Mouse (Mus musculus): ENCODE data around the gene Topbp1. TPM values are rescaled to one million over a fixed set of nuclear protein-coding genes. Genes with fewer than 3 reads are reported as not detected.

The Topbp1 gene
- total RNA-seq, 2 experiments from 2014 or later: 6.1 to 6.7 TPM

DNA sequence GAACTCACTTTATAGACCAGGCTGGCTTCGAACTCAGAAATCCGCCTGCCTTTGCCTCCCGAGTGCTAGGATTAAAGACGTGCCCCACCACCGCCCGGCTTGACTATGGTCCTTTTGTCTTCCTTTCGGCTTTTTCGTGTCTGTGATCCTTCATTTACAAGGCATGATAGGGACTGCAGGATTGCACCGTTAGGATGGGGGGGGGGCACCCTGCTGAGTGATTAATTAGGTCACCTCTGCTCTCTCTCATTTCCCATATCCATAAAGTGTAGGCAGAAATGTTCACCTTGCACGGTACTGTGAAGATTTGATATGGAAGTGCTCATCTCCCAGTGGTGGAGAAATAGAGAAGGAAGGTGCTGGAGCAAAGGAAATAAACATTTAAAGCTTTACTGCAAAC, 73.7 kb downstream of the Topbp1 start:
- intact Hi-C loops (cut with DNase I): no loop called here
- no peak overlapping the region for H3K27ac ChIP-seq

DNA sequence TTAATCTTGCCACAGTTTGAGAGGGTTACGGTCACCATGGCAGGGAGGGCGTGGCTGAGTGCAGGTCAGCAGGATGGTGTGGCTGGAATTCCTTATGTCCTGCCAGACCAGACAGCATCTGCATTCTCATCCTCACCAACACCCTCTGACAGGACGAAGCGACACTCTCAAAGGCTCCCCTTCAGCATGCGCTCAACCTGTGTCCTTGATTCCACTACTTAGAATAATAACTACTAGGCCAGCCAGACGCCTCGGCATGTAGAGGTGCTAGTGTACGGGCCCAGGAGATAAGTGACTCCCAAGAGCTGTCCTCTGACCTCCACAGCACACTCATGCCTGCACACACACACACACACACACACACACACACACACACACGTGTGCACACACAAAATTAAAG, 74.2 kb downstream of the Topbp1 start:
- intact Hi-C loops (cut with DNase I): no loop called here
- DNase-seq: no peak
- H3K4me3 ChIP-seq: no peak overlapping the region
- no peak for TF ChIP-seq CTCF (IDR thresholded peaks at IDR 0.05)
- H3K27ac ChIP-seq: no peak overlapping the region

More for the DNA sequence above, 73.7 kb downstream of the Topbp1 start:
- DNase-seq: no peak
- H3K4me3 ChIP-seq: no peak overlapping the region
- TF ChIP-seq CTCF (IDR thresholded peaks at IDR 0.05): no peak

DNA sequence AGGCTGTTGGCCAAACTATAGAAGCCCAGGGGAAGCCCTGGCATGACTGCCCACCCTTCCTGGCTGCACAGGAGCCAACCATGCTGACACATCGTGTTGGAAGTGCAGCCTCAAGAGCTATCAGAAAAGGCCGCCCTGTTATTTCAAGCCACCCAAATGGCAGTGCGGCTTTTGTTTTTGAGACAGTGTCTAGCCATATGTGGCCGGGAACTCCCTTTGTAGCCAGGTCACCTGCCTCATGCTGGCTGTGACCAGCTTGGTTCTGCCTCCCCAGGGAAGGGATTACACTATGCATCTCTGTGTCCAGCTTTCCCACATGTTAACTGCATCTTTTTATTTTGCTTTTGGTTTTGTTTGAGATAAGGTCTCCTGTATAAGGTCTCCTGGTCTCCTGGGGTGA, 75.6 kb downstream of the Topbp1 start:
- no peak overlapping the region for H3K4me3 ChIP-seq
- TF ChIP-seq CTCF (IDR thresholded peaks at IDR 0.05): no peak
- H3K27ac ChIP-seq: no peak overlapping the region
- intact Hi-C loops (cut with DNase I): no loop called here
- no peak for DNase-seq

DNA sequence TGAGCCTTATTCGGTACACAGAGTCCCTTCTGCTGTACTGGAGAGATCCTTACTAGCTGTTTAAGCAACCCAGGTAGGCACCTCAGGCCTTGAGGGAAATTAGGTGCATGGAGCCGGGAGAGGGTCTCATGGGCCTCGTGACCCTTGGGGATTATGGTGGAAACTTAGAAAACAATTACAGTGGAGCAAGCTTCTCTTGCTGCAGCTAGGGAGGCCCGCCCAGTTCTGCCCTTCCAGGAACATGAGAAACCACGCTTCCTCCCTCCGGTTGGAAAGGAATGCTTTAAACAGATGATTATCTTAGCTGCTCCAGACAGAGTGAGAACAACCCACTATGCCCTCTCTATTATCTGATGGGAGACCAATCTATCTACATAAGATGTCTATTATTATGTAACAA, 78.0 kb downstream of the Topbp1 start:
- Histone ChIP-seq H3K4me3 (no peak overlapping the region), H3K27ac (no peak overlapping the region)
- intact Hi-C loops (cut with DNase I): no loop called here
- DNase-seq: no peak
- no peak for TF ChIP-seq CTCF (IDR thresholded peaks at IDR 0.05)

DNA sequence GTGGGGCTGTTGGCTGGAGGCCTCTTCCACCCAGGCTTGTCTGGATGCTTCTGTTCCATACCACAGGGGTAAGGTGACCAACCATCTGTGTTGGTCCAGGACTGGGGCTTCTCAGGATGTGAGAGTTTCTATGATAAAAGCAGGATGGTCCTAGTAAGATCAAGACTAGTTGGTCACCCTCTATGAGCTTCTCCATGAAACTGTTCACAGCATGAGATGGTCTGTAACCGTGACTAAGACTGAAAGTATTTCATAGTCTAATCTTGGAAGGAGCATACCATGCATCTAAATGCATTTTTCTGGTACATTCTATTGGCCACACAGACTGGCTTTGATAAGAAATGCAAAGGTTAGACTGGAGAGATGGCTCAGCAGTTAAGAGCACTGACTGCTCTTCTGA, 78.6 kb downstream of the Topbp1 start:
- Histone ChIP-seq H3K4me3 (no peak overlapping the region), H3K27ac (no peak overlapping the region)
- DNase-seq: no peak
- intact Hi-C loops (cut with DNase I): no loop called here
- TF ChIP-seq CTCF (IDR thresholded peaks at IDR 0.05): no peak

DNA sequence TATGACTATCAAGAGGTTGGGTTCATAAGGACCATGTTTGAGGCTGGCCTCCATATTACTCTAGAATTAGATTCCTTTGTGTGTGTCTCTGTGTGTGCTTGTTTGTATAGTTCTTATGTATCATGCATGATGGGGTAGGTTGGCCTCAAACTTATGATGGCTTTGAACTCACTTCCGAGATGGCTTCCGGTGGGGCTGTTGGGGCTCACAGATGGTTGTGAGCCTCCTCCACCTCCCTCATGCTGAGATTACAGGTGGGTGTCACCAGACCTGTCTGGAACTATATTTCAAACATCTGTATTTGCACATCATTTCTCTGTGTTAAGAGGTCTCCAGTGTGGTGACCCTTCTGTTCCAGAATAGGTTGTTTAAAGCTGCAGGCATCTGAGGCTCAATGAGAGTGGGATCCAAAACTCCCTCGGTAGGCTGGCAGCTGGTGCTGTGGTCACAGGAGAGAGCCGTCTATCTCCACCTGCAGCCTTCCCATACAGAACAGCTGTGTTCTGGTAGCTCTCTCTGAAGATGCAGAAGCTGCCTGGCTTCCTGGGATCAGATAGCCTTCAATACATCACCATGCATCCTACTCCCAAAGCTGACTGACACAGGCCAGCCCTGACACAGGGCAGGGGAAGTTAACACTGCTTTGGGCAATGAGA, 79.3 kb downstream of the Topbp1 start:
- DNase-seq: no peak
- Histone ChIP-seq H3K4me3 (no peak overlapping the region), H3K27ac (no peak overlapping the region)
- no peak for TF ChIP-seq CTCF (IDR thresholded peaks at IDR 0.05)
- intact Hi-C loops (cut with DNase I): no loop called here

DNA sequence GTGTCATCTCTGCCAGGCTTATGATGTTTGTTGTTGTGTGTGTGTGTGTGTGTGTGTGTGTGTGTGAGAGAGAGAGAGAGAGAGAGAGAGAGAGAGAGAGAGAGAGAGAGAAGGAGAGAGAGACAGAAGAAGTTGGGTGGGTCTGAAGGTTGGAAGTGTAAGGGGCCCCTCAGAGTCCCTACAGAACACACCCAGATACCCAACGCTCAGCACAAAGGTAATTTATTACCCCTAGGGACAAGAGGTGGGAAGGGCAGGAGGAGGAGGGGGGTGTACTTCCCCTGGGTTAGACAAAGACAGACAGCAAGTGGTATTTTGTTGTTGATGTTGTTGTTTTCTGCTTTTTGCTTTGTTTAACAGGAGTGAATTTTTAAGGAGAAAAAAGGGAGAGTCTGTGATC, 80.6 kb downstream of the Topbp1 start:
- TF ChIP-seq CTCF (IDR thresholded peaks at IDR 0.05): no peak
- Histone ChIP-seq H3K27ac (no peak overlapping the region), H3K4me3 (no peak overlapping the region)
- intact Hi-C loops (cut with DNase I): no loop called here
- DNase-seq: no peak

DNA sequence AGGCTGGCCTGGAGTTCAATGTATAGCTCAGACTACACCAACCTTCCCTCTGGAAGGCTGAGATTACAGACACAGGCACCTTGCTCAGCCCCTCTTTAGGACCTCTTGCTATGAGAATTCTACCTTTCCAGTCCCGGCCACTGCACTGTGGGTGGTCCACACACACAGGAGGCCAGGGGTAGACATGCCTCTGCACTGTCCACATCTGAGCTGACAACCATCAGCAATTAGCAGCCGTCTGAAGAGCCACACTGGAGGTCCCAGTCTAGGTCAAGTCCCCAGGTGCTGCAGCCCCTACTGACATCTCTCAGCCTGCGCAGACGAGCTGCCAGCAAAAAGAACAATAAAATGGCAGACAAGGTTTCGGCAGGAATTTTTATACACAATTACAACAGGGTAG, 81.6 kb downstream of the Topbp1 start:
- intact Hi-C loops (cut with DNase I): no loop called here
- no peak for DNase-seq
- no peak for TF ChIP-seq CTCF (IDR thresholded peaks at IDR 0.05)
- Histone ChIP-seq H3K4me3 (no peak overlapping the region), H3K27ac (no peak overlapping the region)

DNA sequence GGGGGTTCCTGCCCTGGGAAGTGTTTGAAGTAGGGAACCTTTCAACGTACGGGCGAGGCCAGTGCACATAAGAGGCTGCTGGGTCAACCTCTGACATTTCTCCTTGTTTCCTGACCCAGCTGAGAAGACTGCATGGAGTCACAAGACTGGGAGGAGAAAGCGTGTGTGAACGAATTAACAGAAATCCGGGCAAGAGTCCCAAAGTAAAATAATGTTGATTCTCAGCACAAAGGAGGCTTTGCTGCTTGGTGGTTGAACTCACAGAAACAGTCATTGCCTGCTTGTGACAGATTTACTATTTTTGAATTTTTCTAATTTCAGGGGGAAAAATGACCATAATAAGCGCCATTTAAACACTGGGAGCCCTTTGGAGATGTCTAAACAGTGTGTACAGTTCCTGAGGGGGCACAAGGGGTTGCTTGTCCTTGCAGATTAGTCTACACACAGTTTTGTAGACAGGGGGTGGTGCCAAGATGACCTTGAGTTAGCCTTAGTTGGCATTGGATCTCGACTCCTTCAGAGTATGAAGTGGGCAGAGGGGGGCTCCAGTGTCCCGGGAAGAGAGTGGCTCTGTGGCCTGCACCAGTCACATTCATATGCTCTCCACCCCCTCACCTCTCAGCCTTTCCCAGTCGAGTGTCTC, 82.1 kb downstream of the Topbp1 start:
- TF ChIP-seq CTCF (IDR thresholded peaks at IDR 0.05): no peak
- Histone ChIP-seq H3K27ac (no peak overlapping the region), H3K4me3 (no peak overlapping the region)
- intact Hi-C loops (cut with DNase I): no loop called here
- DNase-seq: no peak

DNA sequence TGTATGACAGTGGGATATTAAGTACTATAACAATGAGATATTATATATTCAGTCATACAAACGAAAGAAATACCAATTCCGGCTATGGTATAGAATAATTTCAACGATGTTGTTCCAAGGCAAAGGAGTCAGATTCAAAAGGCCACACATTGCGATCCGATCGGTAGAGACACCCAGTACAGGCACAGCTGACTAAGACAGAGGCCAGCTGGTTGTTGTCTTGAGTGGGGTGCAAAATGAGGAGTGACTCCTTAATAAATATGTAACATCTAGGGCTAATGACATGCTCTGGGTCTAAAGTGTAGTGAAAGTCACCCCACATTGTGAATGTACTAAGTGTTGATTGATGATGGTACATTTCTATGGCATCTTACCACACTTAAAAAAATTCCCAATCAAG, 84.2 kb downstream of the Topbp1 start:
- intact Hi-C loops (cut with DNase I): no loop called here
- H3K4me3 ChIP-seq: no peak overlapping the region
- H3K27ac ChIP-seq: no peak overlapping the region
- TF ChIP-seq CTCF (IDR thresholded peaks at IDR 0.05): no peak
- no peak for DNase-seq

DNA sequence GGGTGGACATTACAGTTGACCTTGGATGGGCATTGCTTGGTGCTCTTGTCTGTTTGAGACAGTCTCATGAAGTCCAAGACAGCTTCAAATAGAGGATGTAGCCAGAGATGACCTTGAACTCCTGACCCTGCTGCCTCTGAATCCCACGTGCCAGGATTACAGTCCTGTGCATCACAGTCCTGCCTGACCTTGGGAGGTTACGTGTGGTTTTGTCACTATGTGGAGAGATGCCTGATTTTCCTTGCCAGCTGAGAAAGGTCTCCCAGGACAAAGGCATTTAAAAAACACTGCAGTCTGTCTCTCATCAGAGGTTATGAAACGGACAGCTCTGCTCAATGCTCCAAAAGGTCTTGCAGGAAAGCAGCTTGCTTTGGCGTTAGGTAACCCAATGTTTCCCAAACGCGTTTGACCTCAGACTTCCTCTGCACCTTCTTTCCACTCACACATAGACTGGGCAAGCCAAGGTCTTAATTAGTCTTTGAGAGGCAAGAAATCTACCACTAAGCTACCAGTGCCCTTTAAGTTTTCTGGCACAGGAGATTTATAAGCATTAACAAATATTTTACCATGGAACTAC, 86.9 kb downstream of the Topbp1 start:
- TF ChIP-seq CTCF (IDR thresholded peaks at IDR 0.05): no peak
- Histone ChIP-seq H3K4me3 (no peak overlapping the region), H3K27ac (no peak overlapping the region)
- DNase-seq: no peak
- intact Hi-C loops (cut with DNase I): no loop called here

DNA sequence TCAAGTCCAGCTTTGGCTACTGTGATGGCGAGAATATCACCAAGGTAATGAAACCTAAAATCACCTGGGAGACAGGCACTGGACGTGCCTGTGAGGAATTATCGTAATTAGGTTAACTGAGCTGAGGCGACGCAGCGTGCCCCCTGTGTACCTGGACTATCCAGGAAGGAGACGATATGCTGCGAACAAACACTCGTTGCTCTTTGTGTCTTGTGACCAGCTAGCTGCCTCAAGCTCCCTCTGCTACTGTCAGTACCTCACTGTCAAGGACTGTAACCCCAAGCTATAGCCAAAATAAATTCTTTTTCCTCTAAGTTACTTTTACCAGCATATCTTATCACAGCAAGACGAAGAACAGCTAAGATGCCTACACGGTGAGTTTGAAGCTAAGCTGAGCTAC, 88.2 kb downstream of the Topbp1 start:
- DNase-seq: no peak
- Histone ChIP-seq H3K4me3 (no peak overlapping the region), H3K27ac (no peak overlapping the region)
- TF ChIP-seq CTCF (IDR thresholded peaks at IDR 0.05): no peak
- intact Hi-C loops (cut with DNase I): no loop called here

DNA sequence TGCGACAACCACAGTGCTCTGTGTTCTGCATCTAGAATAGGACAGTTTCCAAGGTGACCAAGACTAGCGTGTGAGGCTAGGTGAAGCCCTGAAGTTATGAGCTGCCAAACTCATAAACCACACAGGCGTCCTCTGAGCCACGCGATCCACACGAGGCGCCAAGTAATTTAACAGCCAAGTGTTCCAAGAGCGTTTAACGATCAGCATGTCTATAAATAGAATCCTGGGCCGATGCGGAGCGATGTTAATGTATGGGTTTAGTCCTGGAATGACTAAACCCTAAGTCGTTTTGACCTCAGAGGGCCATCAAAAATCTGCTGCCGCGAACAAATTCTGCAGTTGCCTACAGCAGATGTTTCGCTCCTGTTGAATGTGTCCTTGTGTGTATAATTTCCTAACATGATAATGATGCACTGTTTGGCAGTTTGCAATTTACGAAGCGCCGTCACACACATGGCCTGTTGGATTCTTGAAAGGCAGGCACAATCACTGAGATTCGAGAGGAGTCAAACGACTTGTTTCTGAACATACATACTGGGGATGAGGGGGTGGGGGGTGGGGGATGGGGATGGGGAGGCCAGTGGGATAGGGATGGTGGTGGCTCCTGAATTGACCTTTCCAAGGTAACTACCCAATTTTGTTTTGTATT, 93.6 kb downstream of the Topbp1 start:
- peak overlapping the region; percentile 73 for H3K27ac ChIP-seq
- peak overlapping the region; percentile 31; the same call in 1 of the 2 replicates for H3K4me3 ChIP-seq
- no peak for TF ChIP-seq CTCF (IDR thresholded peaks at IDR 0.05)
- intact Hi-C loops (cut with DNase I): loop anchor here (5.0 kb wide), 1 partner anchor 34 kb away; no protein-coding TSS in a partner anchor
- peak; percentile 76 for DNase-seq

Other genes with a start within 250 kb of the Topbp1 start
- gene Rab6b, start 193.4 kb upstream of the Topbp1 start, total RNA-seq (2021): 1 to 10 TPM; 1.1 to 1.2 TPM
- gene Srprb, start 103.1 kb upstream of the Topbp1 start, total RNA-seq (2021): 10 to 100 TPM; 16.2 to 18.2 TPM
- gene Gm20425, start 74.9 kb upstream of the Topbp1 start, total RNA-seq (2021): 1 to 10 TPM; 1.7 to 3.5 TPM
- 10 to 100 TPM in 1 of 2 experiments, 1 to 10 TPM in 1; 5.3 to 11.5 TPM for gene Trf, start 74.8 kb upstream of the Topbp1 start, total RNA-seq (2021)
- not detected for gene 1300017J02Rik, start 133 bp upstream of the Topbp1 start, total RNA-seq (2021)
- gene Cdv3, start 60.6 kb downstream of the Topbp1 start, total RNA-seq (2021): 100 to 1,000 TPM; 186 to 246 TPM
- gene Bfsp2, start 175.2 kb downstream of the Topbp1 start, total RNA-seq (2021): under 1 TPM in 1 of 2 experiments, not detected in 1; 0.42 TPM